Mouse (Mus musculus): ENCODE results near the gene Phc1.

- TF ChIP-seq E2F4 (IDR thresholded peaks at IDR 0.05; ENCODE audit: insufficient read depth) (no peak), TCF3 (IDR thresholded peaks at IDR 0.05; ENCODE audit: insufficient read length, low read depth) (no peak)
Observed at GRCm38 (mm10) chr6:122384886-122385285, 44.5 kb upstream of the Phc1 start.

Measured in myocyte (in vitro differentiated cells).